Mouse (Mus musculus) cerebellum, adult 2 months (tissue): Measurements from ENCODE around the gene Afap1.

Experiments used
- CTCF ChIP-seq: fragments of 200-500 bp; IDR thresholded peaks from 2 replicates; pipeline ENCODE4 v1.5.1; 2011; ENCODE audit warnings: low read depth, mild to moderate bottlenecking, control low read depth, low read length, moderate library complexity, borderline replicate concordance; ENCODE audit not compliant: insufficient read depth
- POLR2A ChIP-seq: fragments of 200-500 bp; IDR thresholded peaks from 2 replicates; pipeline ENCODE4 v1.6.1; 2011; ENCODE audit warnings: low read length, control low read depth, borderline replicate concordance; ENCODE audit not compliant: insufficient read depth

GRCm38 (mm10) chr5:35897147-35897546 lies 4.0 kb downstream of the Afap1 start:
- TF ChIP-seq POLR2A (no peak), CTCF (no peak)
